Mouse (Mus musculus): ENCODE measurements around the gene Creb3l1.

GRCm38 (mm10) chr2:91948151-91948509 is 76.2 kb downstream of the Creb3l1 start:
- TF ChIP-seq CTCF (IDR thresholded peaks at IDR 0.05; ENCODE audit: low read depth) (no peak), EP300 (IDR thresholded peaks at IDR 0.05; ENCODE audit: low read depth) (peak; percentile 52; the same call in 1 of the 2 replicates)

Data from liver, postnatal 0 days (tissue).